Mouse (Mus musculus) erythroblast, adult 5-6 weeks (primary cell): ENCODE measurements around the gene Hectd2. TPM values are rescaled to one million over a fixed set of nuclear protein-coding genes. Genes with fewer than 3 reads are reported as not detected.

Experiments
- ATAC-seq: replicated peaks from 2 replicates; pipeline ENCODE4 v1.8.0; 2016; ENCODE audit warnings: moderate number of reproducible peaks, mild to moderate bottlenecking, moderate TSS enrichment, inconsistent platforms; ENCODE audit not compliant: poor library complexity, low FRiP score, severe bottlenecking
- total RNA-seq, 2 experiments: library from RNA; stranded (forward) in 1 of 2; stranded (reverse) in 1 of 2; fragments of 150-400 nt in 1 of 2; fragments of 200-764, 138-1000 nt in 1 of 2; gene quantifications; 2 replicates each; pipeline versions ENCODE4 v1.2.3 to v1.2.4; 2015 to 2017; ENCODE audit warnings: low replicate concordance in 2 of 2

The Hectd2 gene
- total RNA-seq, 2 experiments from 2014 or later = 2.9 TPM; not detected in 1

DNA sequence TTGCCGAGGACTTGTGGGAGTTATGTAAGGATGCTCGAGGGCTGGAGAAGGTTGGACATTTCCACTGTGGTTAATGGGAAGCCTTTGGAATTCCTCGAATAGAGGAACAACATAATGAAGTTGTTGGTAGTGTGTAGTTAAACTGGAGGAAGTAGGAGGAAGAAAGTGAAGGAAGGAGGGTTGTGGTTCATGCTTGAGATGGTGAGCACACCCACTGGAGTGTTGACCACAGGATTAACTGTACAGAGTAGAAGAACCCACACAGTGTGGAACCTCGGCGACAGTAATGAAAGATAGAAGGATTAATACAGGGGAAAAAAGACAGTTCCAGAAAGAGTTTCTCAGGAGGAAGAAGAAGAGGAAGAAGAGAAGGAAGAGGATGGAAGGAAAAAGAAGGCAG lies 4.9 kb downstream of the Hectd2 start:
- ATAC-seq = no peak

DNA sequence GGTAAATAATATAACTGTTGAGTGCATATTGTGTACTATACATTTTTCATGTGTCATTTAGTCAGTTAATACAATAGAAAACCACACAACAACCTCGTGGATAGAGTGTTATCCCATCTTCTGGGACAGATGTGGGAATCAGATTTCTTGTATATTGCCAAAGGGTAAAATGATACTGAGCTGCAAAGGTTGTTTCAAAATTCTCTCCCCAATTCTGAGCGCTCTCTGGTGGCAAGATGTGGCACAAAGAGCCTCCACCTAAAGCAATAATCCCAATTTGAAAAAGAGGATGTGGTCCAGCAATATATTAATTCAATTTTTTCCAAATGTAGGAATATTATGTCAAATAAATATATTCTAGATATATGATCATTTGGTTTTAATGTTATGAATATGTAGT lies 5.7 kb downstream of the Hectd2 start:
- no peak for ATAC-seq

DNA sequence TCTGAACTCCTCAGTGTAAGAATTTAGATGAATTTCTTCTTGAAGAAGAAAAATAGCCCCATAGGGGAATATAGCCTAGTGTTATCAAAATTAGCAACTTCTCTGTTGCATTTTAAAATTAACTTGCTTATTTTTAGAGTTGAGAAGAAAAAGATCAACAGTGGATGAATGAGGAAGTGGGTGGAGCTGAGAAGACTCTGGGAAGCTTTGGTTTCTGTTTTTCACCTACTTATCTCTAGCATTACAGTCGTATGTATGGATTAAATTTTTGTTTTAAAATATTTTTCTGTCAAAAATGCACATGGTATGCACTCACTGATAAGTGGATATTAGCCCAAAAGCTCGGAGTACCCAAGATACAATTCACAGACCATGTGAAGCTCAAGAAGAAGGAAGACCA lies 6.7 kb downstream of the Hectd2 start:
- ATAC-seq = no peak

DNA sequence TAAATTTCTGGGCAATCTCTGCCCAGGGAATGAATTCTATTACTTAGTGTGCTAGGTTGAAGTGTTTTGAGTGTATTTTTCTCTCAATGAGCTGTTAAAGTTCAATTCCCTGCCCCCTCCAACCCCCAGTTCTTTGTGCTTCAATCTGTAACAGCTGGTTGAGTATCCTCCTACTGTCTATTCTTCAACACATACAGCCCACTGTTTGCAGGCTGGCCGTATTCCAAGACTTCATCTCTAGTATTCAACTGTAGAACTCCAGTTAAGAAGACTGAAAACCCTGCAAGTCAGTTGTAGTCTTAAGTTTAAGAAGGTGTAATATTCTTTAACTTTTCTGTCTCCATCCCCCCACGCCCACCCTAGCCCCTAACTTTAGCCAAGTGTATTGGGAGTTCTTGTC lies 10.0 kb downstream of the Hectd2 start:
- no peak for ATAC-seq

DNA sequence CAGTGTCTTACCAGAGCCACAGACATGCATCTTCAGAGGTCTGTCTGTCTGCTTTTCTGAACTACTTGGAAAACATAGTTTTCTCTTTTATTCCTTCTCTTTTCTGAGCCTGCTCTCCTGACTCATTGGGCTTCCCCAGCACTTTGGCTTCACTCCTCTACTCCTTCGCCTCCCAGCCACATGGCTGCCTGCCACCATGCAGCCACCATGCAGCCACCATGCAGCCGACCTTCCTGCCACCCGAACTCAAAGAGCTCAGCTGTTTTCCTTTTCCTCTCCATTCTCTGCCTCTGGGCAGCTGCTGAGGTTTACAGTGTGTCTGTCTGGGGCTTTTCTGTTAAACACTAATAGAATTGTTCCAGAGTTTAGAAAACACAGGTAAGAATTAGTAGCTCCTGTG lies 19.5 kb downstream of the Hectd2 start:
- no peak for ATAC-seq

DNA sequence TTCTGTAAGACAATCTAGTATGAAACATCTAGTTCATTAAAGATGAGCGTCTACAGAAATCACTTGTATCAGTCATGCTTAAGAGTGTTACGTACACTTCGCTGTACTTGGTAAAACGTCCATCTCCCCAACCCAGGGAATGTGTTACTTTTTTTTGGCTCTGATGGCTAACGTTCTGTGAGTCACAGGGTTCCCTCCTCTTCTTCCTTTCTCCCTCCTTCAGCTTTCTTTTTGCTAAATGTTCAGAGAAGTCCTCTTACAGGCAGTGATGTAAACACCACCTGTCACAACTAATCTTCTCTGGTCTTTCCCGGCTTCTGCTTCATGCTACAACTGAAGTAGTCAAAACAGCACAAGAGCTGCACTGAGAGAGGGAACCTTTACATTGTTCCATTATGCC lies 20.7 kb downstream of the Hectd2 start:
- ATAC-seq = no peak

DNA sequence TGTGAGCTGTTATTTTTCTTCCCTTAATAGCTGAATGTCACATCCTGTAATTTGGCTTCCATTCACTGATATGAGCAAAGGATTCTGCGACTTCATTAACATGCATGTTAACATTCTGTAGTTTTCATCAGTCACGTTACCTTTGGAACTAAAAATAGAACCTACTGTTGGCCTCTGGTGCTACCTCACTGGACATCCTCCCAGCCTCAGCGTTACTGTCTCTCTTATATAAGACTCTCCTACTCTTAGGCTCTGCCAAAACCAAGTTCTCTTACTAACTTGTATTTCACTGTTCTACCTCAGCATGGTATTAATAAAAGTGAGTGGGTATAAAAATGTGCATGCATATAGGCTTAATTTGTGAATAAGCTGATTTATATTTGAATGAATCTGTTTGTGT lies 26.4 kb downstream of the Hectd2 start:
- ATAC-seq = no peak

DNA sequence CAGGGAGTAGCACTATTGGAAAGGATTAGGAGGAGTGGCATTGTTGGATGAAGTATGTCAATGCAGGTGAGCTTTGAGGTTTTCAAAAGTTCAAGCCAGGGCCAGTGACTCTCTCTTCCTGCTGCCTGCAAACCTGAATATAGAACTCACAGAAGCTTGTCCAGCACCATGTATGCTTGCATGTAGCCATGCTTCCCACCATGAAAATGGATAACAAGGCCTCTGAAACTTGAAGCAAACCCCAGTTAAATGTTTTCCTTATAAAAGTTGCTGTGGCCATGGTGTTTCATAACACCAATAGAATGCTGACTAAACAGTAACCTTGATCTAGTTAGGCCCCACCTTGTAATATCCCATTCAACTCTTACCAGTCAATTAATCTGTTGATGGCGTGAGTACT lies 27.7 kb downstream of the Hectd2 start:
- no peak for ATAC-seq

DNA sequence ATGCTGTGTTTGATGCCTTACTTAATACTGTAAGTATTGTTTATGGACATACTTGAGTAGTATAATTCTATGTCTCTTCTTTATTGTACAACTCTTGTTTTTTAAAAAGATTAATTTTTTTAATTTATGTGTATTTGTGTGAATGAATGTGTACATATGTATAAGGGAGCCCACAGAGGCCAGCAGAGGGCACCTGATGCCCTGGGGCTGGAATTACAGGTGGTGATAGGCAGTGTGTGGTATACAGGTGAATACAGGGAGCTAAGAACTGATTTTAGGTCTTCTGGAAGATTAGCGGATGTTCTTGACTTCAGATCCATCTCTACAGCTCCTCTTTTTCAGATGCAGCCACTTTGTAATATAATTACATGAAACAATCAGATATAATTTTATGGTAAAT lies 31.1 kb downstream of the Hectd2 start:
- ATAC-seq = no peak

DNA sequence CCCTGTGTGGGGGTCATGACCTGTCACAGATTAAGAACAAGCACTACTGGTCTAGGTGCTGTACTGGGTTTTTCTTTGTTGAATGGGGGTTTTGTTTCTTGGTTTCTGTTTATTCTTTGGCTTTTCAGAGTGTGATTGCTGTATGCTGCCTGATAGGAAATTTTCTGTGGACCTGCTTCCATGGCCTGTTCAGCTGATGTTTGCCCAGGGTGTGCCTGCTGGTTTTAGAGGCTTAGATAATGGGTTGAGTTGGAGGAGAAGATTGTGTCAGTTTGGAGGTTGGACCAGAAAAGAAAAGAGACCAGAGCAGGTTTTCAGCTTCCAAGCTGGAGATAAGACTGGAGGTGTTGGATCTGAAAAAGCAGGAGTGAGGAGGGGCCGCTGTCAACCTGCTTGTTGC lies 40.0 kb downstream of the Hectd2 start:
- no peak for ATAC-seq

DNA sequence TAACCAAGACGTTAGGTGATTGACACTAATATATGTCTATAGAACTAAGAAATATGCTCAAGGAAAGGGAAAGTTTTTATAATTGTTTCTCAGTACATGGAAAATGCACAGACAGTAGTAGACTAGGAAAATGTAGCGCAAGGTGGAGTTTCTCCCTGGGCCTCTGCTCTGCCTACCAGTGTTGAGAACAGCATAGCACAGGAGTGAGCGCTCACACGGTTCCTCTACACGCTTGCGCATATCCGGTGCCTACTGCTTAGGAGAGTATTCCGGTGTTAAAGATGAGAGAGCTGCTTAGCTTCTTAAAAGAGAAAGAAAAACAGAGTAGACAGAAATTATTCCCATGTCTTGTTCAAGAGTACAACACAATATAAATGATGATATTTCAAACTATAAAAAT lies 47.4 kb downstream of the Hectd2 start:
- ATAC-seq = no peak

DNA sequence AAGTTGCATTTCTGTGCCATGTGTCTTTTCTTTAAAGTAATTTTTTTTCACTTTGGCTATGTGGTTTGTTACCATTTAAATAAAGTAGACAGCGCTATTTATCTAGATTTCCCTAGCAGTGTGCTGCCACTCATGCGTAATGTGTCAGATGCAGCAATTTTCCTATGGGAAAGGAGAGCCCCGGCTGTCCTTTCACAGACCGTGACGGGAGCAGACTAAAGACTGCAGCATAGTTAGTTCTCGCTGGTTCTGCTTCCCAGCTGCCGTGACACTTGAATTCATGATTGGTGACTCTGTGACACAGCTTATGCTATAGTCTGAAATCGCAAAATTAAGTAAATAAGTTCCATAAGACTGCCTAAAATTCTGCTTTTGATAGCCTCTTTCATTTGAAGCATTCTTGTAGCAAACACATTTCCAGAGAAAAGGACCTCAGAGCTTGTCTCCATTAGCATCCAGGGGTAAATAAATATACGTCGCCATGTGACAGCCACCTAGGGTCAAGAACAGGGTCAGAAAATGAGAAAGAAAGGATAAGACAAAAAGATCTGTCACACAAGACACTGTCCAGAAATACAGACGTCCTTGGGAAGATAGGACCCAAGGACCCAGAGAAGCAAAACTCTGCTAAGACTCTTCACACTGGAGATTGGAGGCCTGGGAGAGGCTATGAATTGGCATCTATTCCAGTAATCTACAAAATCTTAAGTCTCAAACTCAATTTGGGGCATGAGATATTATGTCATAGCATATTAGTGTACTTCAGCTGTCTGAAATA lies 48.3 kb downstream of the Hectd2 start:
- ATAC-seq = no peak

DNA sequence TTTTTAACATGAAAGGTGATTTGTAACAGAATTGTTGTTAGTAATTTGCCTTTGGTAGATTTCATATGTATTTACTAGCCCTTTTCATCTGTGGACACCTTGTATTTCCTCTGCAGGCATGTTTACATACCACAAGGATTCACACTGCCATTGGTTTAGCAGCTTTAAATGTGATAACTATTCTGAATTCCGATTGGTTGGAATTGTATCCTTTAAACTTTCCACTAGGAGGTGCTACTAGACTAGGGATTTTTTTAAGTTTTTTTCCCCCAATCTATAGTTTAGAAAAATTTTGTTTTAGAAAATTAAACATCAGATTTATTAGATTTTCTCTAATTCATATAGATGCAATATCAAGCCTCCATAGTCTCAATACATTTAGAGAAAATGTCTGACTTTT lies 51.8 kb downstream of the Hectd2 start:
- no peak for ATAC-seq

DNA sequence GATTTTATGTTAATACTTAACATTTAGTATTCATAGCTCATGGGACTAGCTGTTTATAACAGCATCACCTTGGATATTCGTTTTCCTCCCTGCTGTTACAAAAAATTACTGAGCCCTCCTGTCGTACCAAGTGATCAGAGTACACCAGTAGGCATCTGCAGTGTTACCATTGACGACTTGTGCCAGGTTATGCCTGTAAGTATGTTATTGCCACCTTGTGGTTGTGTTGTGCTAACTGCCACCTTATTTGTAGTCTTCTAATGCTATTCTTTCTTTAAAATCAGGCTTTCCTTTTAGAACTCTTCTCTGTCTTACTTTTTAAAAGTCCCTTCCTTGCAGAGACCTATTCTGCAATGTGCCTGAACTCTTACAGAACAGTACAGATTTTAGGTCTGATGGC lies 54.8 kb downstream of the Hectd2 start:
- ATAC-seq = no peak

DNA sequence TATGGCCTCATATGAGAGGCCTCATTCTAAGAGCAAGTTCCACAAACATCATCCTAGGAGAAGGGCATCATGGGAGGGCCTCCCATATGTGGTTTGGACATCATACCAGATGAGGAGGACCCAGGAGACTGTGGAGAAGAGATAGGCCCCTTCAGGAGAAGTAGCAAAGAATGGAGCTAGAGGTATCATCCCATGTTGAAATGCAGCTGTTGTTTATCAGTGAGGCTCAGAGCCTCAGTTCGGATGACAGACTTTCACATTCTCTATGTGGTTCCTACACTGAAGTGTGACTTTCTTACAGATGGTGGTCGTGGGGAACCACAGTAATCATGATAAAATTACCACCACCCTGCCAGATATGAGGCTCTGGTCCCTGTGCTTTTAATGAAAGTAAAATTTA lies 55.9 kb downstream of the Hectd2 start:
- ATAC-seq = no peak

DNA sequence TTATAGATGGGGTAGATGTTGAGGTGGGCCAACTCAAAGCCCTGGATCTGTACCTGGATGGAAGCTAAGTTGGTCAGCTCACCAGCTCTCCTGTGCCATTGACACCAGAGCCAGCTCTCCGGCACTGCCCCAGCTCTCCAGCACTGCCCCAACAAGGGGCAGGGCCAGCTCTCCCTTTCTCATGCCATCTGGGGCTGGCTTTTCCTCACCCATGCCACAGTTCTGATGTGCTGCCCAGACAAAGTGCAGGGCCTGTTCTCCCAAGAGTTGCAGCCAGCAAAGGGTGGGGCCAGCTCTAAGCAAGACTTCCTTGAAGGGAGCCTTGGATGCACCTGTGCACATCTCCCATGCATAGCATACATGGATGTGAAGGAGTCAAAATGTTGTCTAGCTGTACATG lies 71.5 kb downstream of the Hectd2 start:
- ATAC-seq = no peak

DNA sequence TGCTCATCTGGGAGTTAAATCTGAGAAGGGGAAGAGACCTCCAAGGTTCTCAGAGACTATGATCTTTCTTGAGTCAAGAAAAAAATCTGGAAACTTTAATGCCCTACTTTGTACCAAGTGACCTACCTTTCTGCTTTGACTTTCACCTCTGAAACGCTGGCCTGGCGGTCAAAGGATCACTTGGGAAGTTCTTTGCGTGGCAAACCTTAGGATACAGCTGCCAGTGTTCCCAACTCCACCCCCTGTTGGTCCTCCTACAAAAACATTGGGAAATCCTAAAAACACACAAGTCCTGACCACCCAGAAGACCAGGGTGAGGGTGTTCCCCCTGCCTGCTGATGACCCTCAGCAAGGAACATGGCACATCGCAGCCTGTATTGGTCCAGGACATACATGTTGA lies 72.4 kb downstream of the Hectd2 start:
- ATAC-seq = no peak

DNA sequence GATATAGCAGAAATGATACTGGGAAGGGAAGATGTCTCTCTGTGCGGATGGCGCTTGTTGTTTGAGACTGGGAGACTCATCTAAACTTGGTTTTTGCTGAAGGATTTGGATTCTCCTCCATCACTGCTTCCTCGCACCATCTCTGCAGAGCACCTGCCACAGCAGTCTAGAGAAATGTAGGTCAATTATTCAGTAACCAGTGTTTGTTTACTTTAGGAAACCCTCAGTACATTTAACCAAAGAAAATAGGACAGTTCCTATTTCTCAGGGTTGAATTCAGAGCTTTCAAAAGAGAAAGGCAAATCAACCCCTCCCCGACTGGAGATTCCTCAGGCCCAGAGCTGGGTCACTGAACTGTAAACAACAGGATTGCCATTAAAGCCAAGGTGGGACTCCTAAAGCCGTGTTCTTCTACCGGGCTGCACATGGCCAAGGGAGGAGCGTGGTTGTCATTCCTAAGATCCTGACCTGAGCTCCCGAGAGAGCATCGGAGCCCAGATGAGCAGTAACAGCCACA lies 75.0 kb downstream of the Hectd2 start:
- no peak for ATAC-seq

DNA sequence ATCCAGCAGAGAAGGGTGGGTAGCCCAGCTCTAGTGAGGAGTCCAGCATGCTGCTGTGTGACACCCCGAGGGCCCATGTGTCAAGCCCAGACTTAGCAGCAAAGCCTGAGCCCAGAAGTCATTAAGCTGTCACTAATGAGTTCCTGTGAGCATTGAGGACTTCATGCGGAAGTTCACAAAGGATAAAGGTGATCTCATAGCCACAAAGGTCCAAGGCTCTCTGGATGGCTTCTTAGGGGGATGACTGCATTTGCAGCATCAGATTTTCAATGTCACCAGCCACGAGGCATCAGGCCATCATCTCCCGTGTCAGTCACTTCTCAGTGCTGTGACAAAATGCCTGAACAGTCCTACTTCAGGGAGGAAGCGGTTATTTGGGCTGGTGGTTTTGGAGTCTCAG lies 75.9 kb downstream of the Hectd2 start:
- ATAC-seq = no peak

DNA sequence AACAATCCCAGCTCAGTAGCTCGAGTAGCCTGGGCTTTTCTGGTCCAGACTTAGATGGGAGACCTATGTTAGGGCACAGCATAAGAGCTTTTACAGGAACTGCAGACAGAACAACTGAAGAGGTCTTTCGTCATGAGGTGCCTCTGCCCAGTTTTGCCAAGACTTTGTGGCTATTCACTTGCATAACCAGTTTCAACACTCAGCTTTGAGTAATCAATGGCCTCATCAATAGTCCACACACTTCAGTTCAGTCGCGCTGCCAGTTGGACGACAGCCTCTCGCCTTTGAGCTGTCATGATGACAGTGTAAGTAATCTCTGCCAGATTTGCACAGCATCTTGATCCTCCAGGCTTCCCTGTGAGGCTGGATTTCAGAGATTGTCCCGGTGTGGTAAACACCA lies 80.3 kb downstream of the Hectd2 start:
- ATAC-seq = no peak

DNA sequence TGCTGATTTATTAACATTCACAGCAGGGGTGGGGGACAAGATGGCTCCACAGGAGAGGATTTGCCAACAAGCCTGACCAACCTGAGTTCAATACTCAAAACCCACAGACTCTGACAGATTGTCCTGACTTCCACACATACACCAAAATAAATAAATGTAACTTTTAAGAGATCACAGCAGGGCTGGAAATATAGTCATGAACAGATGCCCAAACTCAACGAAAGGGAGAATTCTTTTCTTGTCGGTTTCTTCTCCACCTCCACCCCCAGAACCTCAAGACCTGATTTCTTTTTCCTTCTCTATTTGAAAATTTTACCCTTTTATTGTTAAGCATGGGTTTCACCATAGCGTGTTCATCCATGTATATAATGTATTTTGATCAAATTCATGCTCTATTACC lies 82.8 kb downstream of the Hectd2 start:
- ATAC-seq = no peak

DNA sequence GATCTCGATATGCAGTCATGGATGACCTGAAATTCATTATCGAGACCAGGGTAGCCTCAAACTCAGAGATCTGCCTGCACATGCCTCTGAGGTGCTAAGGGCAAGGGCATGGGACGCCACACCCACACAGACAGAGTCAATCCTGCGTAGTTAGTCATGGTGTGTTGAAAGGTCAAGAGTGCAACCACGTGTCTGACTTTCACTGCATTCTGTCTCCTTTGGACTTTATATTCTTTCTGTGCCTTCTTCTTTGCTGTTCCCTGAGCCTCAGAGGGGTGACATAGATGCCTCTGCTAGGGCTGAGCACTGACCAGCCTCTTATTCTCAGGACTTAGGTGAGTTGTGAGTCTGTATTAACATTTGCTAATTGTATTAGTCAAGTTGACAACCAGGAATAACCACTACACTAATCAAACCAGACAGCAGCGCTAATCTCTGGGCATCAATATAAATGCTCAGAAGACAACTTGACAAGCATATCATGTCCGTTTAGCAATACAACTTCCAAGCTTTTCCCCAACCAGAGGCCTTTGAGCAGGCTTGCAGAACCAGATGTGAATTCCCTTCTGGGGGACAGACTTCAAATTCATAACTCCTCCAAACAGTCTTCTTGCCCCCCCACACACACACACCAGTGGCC lies 83.6 kb downstream of the Hectd2 start:
- ATAC-seq = no peak
